Mouse (Mus musculus) lung, postnatal 14 days (tissue): Measurements from ENCODE around the gene Smco4.
"Not testable (repeated sequence)": the region's sequence is repeated elsewhere in the genome, so short reads cannot be mapped to it uniquely, and the experiment has no call there.

Source experiments
- DNase-seq: peaks from one replicate; pipeline ENCODE4 v3.0.0; 2021

Smco4 gene

DNA sequence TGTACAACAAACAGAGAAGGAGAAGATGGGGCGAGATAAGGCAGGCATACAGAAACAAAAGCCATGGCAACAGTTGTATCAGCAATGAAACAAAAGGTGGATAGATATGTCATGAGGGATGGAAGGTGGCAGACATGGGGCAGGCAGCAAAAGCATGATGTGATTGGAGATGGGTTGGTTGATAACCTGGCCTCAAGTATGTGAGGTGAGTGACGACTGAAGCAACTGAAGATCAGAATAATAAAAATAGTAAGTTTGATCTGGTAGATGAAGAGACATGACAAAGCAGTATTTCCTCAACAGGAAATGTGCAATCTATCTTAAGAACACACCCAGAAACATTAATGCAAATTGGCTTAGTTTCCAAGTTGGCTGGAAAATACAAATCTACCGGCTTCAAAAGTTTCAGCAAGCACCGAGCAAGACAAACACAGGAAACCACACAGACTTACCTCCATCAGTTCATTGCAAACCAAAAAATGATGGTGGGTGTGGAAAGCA, 57.3 kb downstream of the Smco4 start:
- DNase-seq, result no peak

DNA sequence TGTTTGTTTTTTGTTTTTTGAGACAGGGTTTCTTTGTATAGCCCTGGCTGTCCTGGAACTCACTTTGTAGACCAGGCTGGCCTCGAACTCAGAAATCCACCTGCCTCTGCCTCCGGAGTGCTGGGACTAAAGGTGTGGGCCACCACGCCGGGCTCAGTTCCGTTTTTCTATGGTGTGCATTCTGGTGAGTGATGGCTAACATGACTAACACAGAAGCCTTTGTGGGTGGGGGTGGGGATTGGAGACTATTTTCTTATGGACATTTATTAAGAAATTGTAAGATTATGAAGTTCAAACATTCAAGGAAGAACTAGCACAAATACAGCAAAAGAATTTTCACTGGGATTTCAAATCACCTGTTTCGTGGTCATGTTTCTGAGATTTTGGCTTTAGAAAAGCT, 57.8 kb downstream of the Smco4 start:
- DNase-seq, result not testable (repeated sequence)

GRCm38 (mm10) chr9:15551933-15552851, 59.0 kb downstream of the Smco4 start:
- DNase-seq, result no peak

DNA sequence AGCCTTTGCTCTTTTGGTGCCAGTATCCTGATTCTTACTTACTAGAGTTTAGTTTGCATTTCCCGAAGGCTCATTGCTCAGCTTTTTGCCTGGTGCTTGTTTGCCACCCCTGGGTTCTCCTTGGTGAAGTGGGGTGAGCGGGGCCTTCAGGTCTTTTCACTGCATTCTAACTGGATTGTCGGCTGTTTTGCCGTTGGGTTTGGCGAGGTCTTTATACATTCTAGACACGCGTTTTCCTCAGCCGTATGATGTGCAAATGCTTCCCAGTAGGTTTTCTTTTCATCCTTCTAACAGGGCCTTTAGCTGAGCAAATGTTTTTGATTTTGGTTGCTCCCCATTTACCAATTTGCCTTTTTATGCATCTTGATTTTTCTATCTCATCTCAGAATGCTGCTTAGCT, 60.1 kb downstream of the Smco4 start:
- no peak for DNase-seq

- DNase-seq, result no peak
These were observed 67.2 kb downstream of the Smco4 start for GRCm38 (mm10) chr9:15560451-15560850.

DNA sequence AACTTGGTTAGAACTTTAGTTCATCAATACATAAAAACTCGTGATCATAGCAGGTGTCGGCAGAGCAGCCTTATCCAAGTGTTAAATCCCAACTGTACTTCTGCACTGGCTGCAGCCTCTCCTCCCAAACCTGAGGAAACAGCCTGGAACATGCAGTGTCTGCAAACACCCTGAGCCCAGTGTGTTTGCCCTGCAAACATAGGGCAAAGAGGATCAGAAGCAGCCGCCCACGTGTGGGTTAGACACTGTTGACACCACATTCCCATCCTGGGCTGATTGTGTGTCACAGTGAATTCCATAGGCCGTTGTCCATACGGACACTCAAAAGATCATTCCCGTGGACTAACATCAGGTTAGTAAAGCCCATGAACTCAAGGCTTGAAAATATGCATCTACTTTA, 69.1 kb downstream of the Smco4 start:
- no peak for DNase-seq

DNA sequence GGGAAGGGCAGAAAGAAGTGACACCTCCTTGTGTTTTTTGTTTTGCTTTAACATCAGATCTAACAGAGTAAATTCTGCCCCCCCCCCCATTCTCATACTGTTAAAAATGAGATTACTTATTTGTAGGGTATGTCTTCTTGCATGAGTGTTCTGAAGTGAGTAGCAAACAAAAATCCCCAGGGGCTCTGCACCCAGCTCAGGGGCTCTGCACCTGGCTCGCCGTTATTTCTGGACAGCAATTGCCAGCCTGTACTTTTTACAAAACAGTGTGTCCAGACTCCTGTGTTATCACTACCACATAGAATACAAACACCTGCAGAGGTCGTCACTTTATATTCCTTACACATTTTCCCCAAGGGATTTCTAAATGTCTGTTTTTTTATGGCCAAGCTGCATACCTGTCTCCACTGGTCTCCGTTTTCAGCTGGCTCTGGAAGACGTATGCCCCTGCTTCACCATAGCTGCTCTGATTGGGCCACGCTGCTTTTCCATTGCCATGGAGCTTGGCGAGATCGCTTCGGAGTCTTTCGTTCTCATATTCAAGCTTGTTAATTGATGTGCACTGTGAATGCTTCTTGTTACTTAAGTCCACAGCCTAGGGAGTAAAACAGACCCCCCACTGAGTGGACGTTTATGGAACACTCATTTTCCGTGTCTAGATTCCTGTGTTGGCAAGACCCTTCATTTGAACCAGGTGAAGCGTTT, 81.7 kb downstream of the Smco4 start:
- DNase-seq, result no peak

DNA sequence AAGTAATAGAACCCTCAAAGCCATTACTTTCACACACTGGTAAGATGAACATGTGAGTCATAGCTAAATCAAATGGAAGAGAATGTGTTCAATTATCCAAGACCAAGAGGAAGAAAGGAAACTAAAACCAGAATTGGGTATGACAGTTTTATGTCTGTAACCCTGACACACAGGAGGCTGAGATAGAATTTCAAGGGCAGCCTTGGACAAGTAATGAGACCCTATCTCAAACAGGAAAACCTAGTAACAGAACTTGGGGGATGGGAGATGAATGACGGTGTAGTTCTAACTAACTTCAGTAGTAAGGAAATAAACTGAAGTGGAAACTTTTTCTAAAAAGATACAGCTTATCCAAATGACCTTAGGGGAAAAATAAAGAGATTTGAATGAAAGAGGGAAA, 85.2 kb downstream of the Smco4 start:
- DNase-seq, result no peak

DNA sequence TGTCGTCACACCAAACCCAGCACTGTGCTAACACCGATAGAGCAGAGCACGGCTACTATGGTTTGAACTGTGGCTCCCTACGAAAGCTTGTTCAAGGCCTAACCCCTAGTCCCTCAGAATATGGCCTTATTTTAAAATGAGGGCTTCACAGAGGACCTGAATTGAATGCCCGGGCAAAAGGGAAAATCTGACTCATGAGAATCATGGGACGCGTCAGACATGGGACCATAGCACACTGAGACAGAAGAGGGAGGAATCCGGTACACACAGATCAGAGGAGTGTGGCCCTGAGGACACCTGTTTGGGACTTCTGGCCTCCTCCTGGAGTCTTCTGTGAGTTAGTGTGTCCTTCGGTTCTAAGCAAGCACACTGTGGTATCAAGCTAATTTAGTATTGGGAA, 85.7 kb downstream of the Smco4 start:
- DNase-seq, result no peak

GRCm38 (mm10) chr9:15580176-15580575, 86.9 kb downstream of the Smco4 start:
- no peak for DNase-seq

DNA sequence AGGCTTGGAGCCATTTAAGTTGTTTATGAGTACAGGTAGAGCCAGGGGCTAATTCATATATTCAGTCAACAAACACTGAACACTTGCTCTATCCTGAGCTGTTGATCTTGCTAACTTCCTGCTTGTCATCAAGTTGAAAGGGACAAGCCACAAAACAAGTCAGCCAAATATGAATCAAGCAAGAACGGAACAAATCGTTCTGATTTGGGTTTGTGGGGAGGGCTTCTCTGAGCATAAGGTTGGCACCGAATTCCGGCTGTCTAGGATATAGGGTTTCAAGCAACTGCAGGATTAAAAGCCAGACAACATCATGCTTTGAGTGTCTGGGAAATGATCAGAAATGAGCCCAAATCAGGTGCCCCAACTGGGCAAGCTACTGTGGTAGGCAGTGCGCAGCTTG, 88.8 kb downstream of the Smco4 start:
- DNase-seq, result no peak

DNA sequence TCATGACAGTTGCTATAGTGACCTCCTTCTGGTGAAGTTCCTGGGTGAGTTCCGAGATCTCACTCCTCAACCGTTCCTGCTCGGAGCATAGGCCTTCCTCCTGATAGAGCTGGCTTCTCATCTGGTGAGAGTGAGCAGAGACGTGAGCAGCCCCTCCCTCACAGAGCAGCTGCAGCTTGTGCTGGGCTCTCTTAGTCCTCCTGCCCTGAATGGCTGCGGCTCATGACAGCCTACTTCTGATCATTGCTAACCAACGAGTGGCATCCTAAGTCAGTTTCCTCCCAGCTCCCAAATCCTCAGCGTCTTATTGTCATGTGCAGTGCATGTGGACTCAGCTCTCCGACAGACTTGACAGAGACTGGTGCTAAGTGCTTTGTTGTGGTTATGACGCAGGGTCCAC, 91.0 kb downstream of the Smco4 start:
- no peak for DNase-seq

DNA sequence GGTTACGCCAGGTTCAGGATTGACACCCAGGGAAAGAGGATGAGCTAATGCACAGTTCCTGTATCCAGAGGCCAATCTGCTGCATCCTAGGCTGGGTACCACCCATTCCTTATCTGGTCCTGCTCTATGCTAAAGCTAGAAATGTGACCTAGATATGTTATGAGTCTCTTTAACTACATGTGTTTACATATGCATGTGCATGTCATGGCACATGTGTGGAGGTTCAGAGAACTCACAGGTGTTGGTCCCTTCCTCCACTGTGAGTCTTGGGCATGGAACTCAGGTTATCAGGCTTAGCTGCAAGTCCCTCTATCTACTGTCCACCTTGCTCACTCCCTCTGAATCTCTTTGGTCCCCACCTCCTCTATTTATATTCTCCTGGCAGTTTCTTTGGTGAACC, 92.7 kb downstream of the Smco4 start:
- no peak for DNase-seq

DNA sequence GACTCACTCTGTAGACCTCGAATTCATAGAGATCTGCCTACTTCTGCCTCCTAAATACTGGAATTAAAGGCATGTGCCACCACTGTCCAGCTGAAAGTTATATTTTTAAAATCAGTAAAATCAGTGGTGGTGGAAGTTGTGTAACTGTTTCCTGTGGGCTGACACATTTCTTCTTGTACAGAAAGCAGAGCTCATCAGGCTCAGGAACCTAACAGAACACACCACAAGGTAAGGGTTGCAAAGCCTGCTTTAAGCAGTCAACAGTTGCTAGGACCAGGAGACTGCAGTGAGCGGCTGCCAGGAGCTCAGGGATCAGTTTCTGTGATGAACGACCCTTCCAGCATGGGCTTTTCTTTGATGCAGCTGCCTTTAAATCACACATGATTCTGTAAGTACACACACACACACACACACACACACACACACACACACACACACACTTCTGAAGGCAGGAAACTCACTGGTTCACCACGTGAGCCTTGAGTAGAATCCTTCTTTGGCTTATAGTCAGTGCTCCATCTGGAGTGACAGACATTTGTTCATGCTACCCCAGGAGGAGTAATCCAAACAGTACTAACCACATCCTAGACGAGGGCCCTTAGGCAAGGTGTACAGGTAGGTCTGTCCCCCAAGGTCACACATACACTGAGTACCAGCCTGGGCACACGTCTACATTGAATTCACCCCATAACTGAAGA, 94.1 kb downstream of the Smco4 start:
- no peak for DNase-seq

- no peak for DNase-seq
These were observed 100.9 kb downstream of the Smco4 start for GRCm38 (mm10) chr9:15594148-15594547.
